Mouse (Mus musculus) small intestine, adult 2 months (tissue): Measurements from ENCODE around the gene Oosp1.

Experiments
- CTCF ChIP-seq: fragments of 200-500 bp; IDR thresholded peaks from 2 replicates; pipeline ENCODE4 v1.5.1; 2012; ENCODE audit warnings: low read depth, mild to moderate bottlenecking, control low read depth, inconsistent platforms, low read length, moderate library complexity, mixed read lengths; ENCODE audit not compliant: insufficient replicate concordance, insufficient read length; ENCODE audit errors: extremely low read depth
- POLR2A ChIP-seq: fragments of 200-500 bp; IDR thresholded peaks from 2 replicates; pipeline ENCODE4 v1.6.1; 2012; ENCODE audit warnings: low read depth, mild to moderate bottlenecking, control low read depth, inconsistent platforms, low read length, moderate library complexity

GRCm38 (mm10) chr19:11649564-11649963 lies 41.4 kb downstream of the Oosp1 start:
- TF ChIP-seq POLR2A (no peak), CTCF (no peak)
